Mouse (Mus musculus) heart, postnatal 14 days (tissue): ENCODE results near the gene Fcor. TPM values are rescaled to one million over a fixed set of nuclear protein-coding genes. Genes with fewer than 3 reads are reported as not detected.

Experiments
- DNase-seq, 2 experiments: peaks; one replicate each; pipeline ENCODE4 v3.0.0; 2021 to 2022
- intact Hi-C: fragments of 180-260 bp; cut with DNase I; formaldehyde crosslinking; loops from one replicate; pipeline ENCODE4 v1.15.1; 2025
- total RNA-seq, 2 experiments: library from RNA; stranded (reverse); gene quantifications; 2 replicates each; pipeline ENCODE4 v1.2.3; 2021

The Fcor gene
- total RNA-seq, 2 experiments from 2014 or later, result 0.90 to 1.5 TPM

DNA sequence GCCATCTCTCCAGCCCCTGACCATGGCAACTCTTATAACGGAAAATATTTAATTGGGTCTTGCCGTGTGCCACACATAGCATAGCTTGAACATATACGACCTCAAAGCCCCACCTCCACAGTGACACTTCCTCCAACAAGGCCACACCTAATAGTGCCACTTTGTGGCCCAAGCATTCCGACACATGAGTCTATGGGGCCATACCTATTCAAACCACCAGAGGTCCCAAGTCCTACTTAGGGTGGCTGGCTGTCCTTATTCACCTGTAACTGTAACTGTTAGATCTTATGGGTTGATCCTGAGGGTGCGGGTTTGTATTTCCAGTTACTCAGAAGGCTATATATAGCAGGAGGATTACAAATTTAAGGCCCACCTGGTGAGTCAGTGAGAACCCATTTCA lies 44.1 kb downstream of the Fcor start:
- peak in 1 of 2 experiments; percentile 30 for DNase-seq
- intact Hi-C loops, result loop anchor here (10.0 kb wide), 1 partner anchor 163 kb away; the partner anchor contains the start of gene Pex11g

GRCm38 (mm10) chr8:3626971-3627370 lies 45.2 kb downstream of the Fcor start:
- intact Hi-C loops, result loop anchor here (10.0 kb wide), 1 partner anchor 162 kb away; the partner anchor contains the start of gene Pex11g
- no peak for DNase-seq

- intact Hi-C loops, result loop anchor here (10.0 kb wide), 1 partner anchor 161 kb away; the partner anchor contains the start of gene Pex11g
Measured at GRCm38 (mm10) chr8:3625445-3625844, 46.7 kb downstream of the Fcor start, which contains the start of gene Pcp2. Gene Pcp2 (minus strand): TSS chr8:3625545.

GRCm38 (mm10) chr8:3622119-3622518 lies 50.0 kb downstream of the Fcor start:
- intact Hi-C loops, result loop anchor here (5.0 to 10.0 kb wide), 2 partner anchors 55 to 157 kb away; partner anchors contain the start of genes Pex11g and Trappc5

More at GRCm38 (mm10) chr8:3625445-3625844, 46.7 kb downstream of the Fcor start, which contains the start of gene Pcp2:
- no peak for DNase-seq

GRCm38 (mm10) chr8:3621199-3621970 lies 50.8 kb downstream of the Fcor start, which contains the start of the genes Xab2 and Pet100:
Gene Xab2 (minus strand): TSS chr8:3621316.
Gene Pet100 (plus strand): TSS chr8:3621548.
- peak; percentile 97 to 99 for DNase-seq
- intact Hi-C loops, result loop anchor here (5.0 to 10.0 kb wide), 2 partner anchors 56 to 157 kb away; partner anchors contain the start of genes Pex11g and Trappc5

More at GRCm38 (mm10) chr8:3622119-3622518, 50.0 kb downstream of the Fcor start:
- no peak for DNase-seq

Other genes starting within 250 kb of the Fcor start
- gene Pex11g, start 204.7 kb downstream of the Fcor start, total RNA-seq, result 1 to 10 TPM; 3.0 to 3.5 TPM
- gene Tex45, start 201.5 kb downstream of the Fcor start, total RNA-seq, result not detected
- 10 to 100 TPM; 25.1 to 26.3 TPM for gene Zfp358, start 179.2 kb downstream of the Fcor start, total RNA-seq
- 10 to 100 TPM; 23.8 to 26.4 TPM for gene Mcoln1, start 171.9 kb downstream of the Fcor start, total RNA-seq
- 10 to 100 TPM; 12.3 to 14.0 TPM for gene Pnpla6, start 157.0 kb downstream of the Fcor start, total RNA-seq
- under 1 TPM; 0.43 to 0.51 TPM for gene C330021F23Rik, start 104.4 kb downstream of the Fcor start, total RNA-seq
- gene Camsap3, start 85.1 kb downstream of the Fcor start, total RNA-seq, result 1 to 10 TPM in 1 of 2 experiments, under 1 TPM in 1; 0.37 to 1.8 TPM
- 10 to 100 TPM; 18.4 to 19.3 TPM for gene Xab2, start 51.0 kb downstream of the Fcor start, total RNA-seq
- 10 to 100 TPM; 61.7 to 66.4 TPM for gene Pet100, start 50.8 kb downstream of the Fcor start, total RNA-seq
- not detected for gene Pcp2, start 46.8 kb downstream of the Fcor start, total RNA-seq
- gene Stxbp2, start 41.4 kb downstream of the Fcor start, total RNA-seq, result 10 to 100 TPM in 1 of 2 experiments, 1 to 10 TPM in 1; 7.7 to 10.1 TPM
- 1 to 10 TPM; 1.7 to 5.2 TPM for gene Retn, start 16.6 kb downstream of the Fcor start, total RNA-seq
- under 1 TPM in 1 of 2 experiments, not detected in 1; 0.29 TPM for gene Mcemp1, start 6.6 kb downstream of the Fcor start, total RNA-seq
- gene Trappc5, start 3.9 kb upstream of the Fcor start, total RNA-seq, result 10 to 100 TPM; 16.6 to 18.0 TPM
- under 1 TPM in 1 of 2 experiments, not detected in 1; 0.34 TPM for gene Fcer2a, start 21.8 kb upstream of the Fcor start, total RNA-seq
- 1 to 10 TPM in 1 of 2 experiments, under 1 TPM in 1; 0.68 to 1.2 TPM for gene Clec4g, start 48.3 kb upstream of the Fcor start, total RNA-seq
- gene Cd209a, start 76.6 kb upstream of the Fcor start, total RNA-seq, result under 1 TPM; 0.19 to 0.27 TPM
- not detected for gene Cd209e, start 181.9 kb upstream of the Fcor start, total RNA-seq
- not detected for gene Cd209d, start 206.2 kb upstream of the Fcor start, total RNA-seq